Mouse (Mus musculus): Measurements from ENCODE around the gene Shisa5. TPM values are rescaled to one million over a fixed set of nuclear protein-coding genes. Genes with fewer than 3 reads are reported as not detected.

The Shisa5 gene
- polyA plus RNA-seq, 1 experiment: 21.0 TPM

- Histone ChIP-seq H3K27ac (ENCODE audit: control insufficient read depth, insufficient read depth, low read depth, low read length) (no peak overlapping the region), H3K36me3 (ENCODE audit: control insufficient read depth, insufficient read depth, low read length) (no peaks in the 10 kb centered on the region), H3K4me3 (ENCODE audit: control insufficient read depth, low read depth, low read length) (no peak overlapping the region), H3K4me1 (ENCODE audit: control insufficient read depth, insufficient read depth, low read length) (no peaks in the 10 kb centered on the region), H3K27me3 (ENCODE audit: control insufficient read depth, insufficient read depth, low read length) (no peaks in the 10 kb centered on the region)
- no peak for TF ChIP-seq POLR2A (IDR thresholded peaks at IDR 0.05; ENCODE audit: control insufficient read depth, low read depth, low read length)
- TF ChIP-seq CTCF (IDR thresholded peaks at IDR 0.05; ENCODE audit: control insufficient read depth, insufficient read depth, insufficient replicate concordance, low read depth, low read length): no peak
Observed at GRCm38 (mm10) chr9:109050674-109050997, 12.3 kb downstream of the Shisa5 start.

DNA sequence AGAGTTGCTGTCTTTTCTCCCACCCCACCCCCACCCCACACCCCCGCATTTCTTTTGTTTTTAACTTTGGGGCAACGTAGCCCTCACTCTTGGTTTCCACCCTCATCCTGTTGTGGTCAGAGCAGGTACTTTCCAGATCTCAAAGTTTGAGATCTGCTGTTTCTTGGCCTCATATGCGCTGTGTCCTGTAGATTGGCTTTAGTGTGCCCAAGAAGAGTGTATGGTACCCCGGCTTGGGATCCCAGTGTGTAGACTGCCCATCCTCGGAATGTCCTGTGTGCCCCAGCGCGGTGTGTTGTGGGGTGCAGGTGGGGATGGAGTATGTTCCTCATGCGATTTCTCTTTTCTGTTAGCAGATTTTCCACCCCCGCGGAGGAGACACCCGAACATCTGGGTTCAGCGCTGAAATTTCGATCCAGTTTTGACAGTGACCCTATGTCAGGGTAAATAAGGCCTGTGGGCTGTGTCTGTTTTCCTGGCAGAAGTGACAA is 12.7 kb downstream of the Shisa5 start:
- Histone ChIP-seq H3K4me1 (ENCODE audit: control insufficient read depth, insufficient read depth, low read length) (no peaks in the 10 kb centered on the region), H3K36me3 (ENCODE audit: control insufficient read depth, insufficient read depth, low read length) (no peaks in the 10 kb centered on the region), H3K4me3 (ENCODE audit: control insufficient read depth, low read depth, low read length) (no peak overlapping the region), H3K27ac (ENCODE audit: control insufficient read depth, insufficient read depth, low read depth, low read length) (no peak overlapping the region), H3K27me3 (ENCODE audit: control insufficient read depth, insufficient read depth, low read length) (no peaks in the 10 kb centered on the region)
- TF ChIP-seq POLR2A (IDR thresholded peaks at IDR 0.05; ENCODE audit: control insufficient read depth, low read depth, low read length): no peak
- TF ChIP-seq CTCF (IDR thresholded peaks at IDR 0.05; ENCODE audit: control insufficient read depth, insufficient read depth, insufficient replicate concordance, low read depth, low read length): no peak

DNA sequence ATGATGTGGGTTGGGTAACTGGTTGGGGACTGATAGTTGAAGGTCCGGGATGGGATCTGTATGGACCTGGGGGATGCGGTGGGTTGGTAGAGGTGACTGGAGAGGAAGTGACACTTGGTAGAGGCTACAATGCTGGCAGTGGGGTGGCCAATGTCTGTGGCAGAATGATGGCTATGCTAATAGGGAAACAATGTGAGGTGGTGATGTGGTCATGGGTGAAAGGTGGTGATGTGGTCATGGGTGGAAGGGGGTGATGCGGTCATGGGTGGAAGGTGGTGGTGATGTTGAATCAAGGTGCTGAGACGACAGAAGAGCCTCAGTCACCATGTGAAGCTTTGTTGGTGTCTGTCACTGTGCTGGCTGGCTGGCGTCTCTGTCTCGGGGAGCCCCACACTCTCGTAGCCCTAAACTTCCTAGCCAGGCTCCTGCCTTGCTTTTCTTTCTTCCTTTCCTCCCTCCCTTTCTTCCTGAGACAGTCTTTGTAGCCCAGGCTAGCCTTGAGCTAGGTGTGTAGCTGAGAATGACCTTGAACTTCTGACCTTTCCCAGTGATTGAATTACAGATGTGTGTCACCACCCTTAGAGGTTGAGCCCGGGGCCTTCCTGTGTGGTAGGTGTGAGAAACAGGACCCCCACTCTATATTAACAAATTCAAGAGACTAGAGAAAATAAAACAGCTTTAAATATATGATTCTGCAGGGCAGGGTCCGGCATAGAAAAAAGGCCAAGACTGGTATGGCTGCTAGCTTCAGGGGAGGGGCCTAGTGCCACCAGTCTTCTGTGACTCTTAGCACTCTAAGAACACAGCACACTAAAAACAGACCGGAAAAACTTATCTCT is 13.5 kb downstream of the Shisa5 start:
- Histone ChIP-seq H3K4me3 (ENCODE audit: control insufficient read depth, low read depth, low read length) (no peak overlapping the region), H3K27me3 (ENCODE audit: control insufficient read depth, insufficient read depth, low read length) (no peaks in the 10 kb centered on the region), H3K36me3 (ENCODE audit: control insufficient read depth, insufficient read depth, low read length) (no peaks in the 10 kb centered on the region), H3K27ac (ENCODE audit: control insufficient read depth, insufficient read depth, low read depth, low read length) (no peak overlapping the region), H3K4me1 (ENCODE audit: control insufficient read depth, insufficient read depth, low read length) (no peaks in the 10 kb centered on the region)
- TF ChIP-seq CTCF (IDR thresholded peaks at IDR 0.05; ENCODE audit: control insufficient read depth, insufficient read depth, insufficient replicate concordance, low read depth, low read length) (no peak), POLR2A (IDR thresholded peaks at IDR 0.05; ENCODE audit: control insufficient read depth, low read depth, low read length) (no peak)

GRCm38 (mm10) chr9:109052490-109053260 is 14.3 kb downstream of the Shisa5 start:
- Histone ChIP-seq H3K4me1 (ENCODE audit: control insufficient read depth, insufficient read depth, low read length) (no peaks in the 10 kb centered on the region), H3K27ac (ENCODE audit: control insufficient read depth, insufficient read depth, low read depth, low read length) (no peak overlapping the region), H3K4me3 (ENCODE audit: control insufficient read depth, low read depth, low read length) (no peak overlapping the region), H3K27me3 (ENCODE audit: control insufficient read depth, insufficient read depth, low read length) (no peaks in the 10 kb centered on the region), H3K36me3 (ENCODE audit: control insufficient read depth, insufficient read depth, low read length) (no peaks in the 10 kb centered on the region)
- TF ChIP-seq POLR2A (IDR thresholded peaks at IDR 0.05; ENCODE audit: control insufficient read depth, low read depth, low read length): no peak
- TF ChIP-seq CTCF (IDR thresholded peaks at IDR 0.05; ENCODE audit: control insufficient read depth, insufficient read depth, insufficient replicate concordance, low read depth, low read length): no peak

- TF ChIP-seq POLR2A (IDR thresholded peaks at IDR 0.05; ENCODE audit: control insufficient read depth, low read depth, low read length) (no peak), CTCF (IDR thresholded peaks at IDR 0.05; ENCODE audit: control insufficient read depth, insufficient read depth, insufficient replicate concordance, low read depth, low read length) (no peak)
Observed at GRCm38 (mm10) chr9:109053366-109053765, 15.0 kb downstream of the Shisa5 start.

DNA sequence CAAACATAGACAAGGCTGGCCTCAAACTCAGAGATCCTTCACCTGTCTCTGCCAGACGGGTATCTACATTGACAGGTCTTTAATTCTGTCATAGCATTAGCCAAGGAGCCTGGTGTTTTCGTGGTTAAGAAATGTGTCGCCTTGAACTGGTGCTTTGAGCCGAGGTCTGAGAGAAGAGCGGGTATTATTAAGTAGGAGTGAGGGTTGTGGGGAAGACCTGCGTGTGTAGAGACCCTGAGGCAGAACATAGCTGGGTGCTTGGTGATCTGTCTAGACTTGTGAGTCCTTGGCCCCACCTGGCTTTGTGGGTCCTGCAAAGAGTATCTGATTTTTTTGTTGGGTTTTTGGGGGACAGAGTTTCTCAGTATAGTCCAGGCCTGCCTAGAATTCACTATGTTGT is 15.5 kb downstream of the Shisa5 start:
- TF ChIP-seq POLR2A (IDR thresholded peaks at IDR 0.05; ENCODE audit: control insufficient read depth, low read depth, low read length) (no peak), CTCF (IDR thresholded peaks at IDR 0.05; ENCODE audit: control insufficient read depth, insufficient read depth, insufficient replicate concordance, low read depth, low read length) (no peak)
- Histone ChIP-seq H3K27ac (ENCODE audit: control insufficient read depth, insufficient read depth, low read depth, low read length) (no peak overlapping the region), H3K4me3 (ENCODE audit: control insufficient read depth, low read depth, low read length) (no peak overlapping the region), H3K36me3 (ENCODE audit: control insufficient read depth, insufficient read depth, low read length) (no peaks in the 10 kb centered on the region), H3K27me3 (ENCODE audit: control insufficient read depth, insufficient read depth, low read length) (no peaks in the 10 kb centered on the region), H3K4me1 (ENCODE audit: control insufficient read depth, insufficient read depth, low read length) (no peaks in the 10 kb centered on the region)

More at GRCm38 (mm10) chr9:109053366-109053765, 15.0 kb downstream of the Shisa5 start:
- no peak overlapping the region for H3K27ac ChIP-seq (ENCODE audit: control insufficient read depth, insufficient read depth, low read depth, low read length)
- H3K27me3 ChIP-seq (ENCODE audit: control insufficient read depth, insufficient read depth, low read length): no peaks in the 10 kb centered on the region
- no peaks in the 10 kb centered on the region for H3K36me3 ChIP-seq (ENCODE audit: control insufficient read depth, insufficient read depth, low read length)
- H3K4me3 ChIP-seq (ENCODE audit: control insufficient read depth, low read depth, low read length): no peak overlapping the region
- H3K4me1 ChIP-seq (ENCODE audit: control insufficient read depth, insufficient read depth, low read length): no peaks in the 10 kb centered on the region

GRCm38 (mm10) chr9:109054712-109055111 is 16.3 kb downstream of the Shisa5 start:
- Histone ChIP-seq H3K4me1 (ENCODE audit: control insufficient read depth, insufficient read depth, low read length) (no peaks in the 10 kb centered on the region), H3K27ac (ENCODE audit: control insufficient read depth, insufficient read depth, low read depth, low read length) (no peak overlapping the region), H3K36me3 (ENCODE audit: control insufficient read depth, insufficient read depth, low read length) (no peaks in the 10 kb centered on the region), H3K27me3 (ENCODE audit: control insufficient read depth, insufficient read depth, low read length) (no peaks in the 10 kb centered on the region), H3K4me3 (ENCODE audit: control insufficient read depth, low read depth, low read length) (no peak overlapping the region)
- no peak for TF ChIP-seq CTCF (IDR thresholded peaks at IDR 0.05; ENCODE audit: control insufficient read depth, insufficient read depth, insufficient replicate concordance, low read depth, low read length)
- TF ChIP-seq POLR2A (IDR thresholded peaks at IDR 0.05; ENCODE audit: control insufficient read depth, low read depth, low read length): no peak

All from testis, adult 2 months (tissue).